Mouse (Mus musculus): ENCODE results near the gene Bcl2l10.
"Not testable (repeated sequence)": the region's sequence is repeated elsewhere in the genome, so short reads cannot be mapped to it uniquely, and the experiment has no call there.

Bcl2l10 gene

DNA sequence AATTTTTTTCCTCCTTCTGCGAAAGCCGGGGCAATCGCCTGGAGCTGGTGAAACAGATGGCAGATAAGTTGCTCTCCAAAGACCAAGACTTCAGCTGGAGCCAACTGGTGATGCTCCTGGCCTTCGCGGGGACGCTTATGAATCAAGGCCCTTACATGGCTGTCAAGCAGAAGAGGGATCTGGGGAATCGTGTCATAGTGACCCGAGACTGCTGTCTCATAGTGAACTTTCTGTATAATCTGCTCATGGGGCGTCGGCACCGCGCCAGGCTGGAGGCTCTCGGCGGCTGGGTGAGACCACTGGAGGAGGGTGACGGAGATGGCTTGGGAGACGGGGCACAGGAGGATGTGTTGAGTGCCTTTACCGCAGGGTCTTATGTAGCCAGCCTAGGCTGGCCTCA is 508 bp downstream of the Bcl2l10 start:
- no peak for DNase-seq

DNA sequence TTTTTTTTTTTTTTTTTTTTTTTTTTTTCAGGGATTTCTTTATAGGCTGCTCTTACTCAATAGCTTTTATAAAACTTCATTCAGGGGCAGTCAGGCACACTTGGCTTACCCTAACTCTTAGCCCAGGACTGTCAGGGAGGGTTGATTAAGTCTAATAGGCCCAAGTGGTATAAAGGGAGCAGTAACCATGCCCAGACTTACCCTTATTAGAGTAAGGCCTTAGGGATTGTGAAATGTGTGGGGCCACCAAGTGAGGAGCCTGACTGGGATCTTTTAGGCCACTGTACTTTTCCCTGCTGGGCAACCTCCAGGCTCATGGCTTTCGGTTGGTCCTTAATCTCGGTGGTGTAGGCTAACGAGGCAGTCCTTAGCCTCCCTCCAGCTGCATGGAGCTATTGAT is 1.1 kb downstream of the Bcl2l10 start:
- no peak for DNase-seq

DNA sequence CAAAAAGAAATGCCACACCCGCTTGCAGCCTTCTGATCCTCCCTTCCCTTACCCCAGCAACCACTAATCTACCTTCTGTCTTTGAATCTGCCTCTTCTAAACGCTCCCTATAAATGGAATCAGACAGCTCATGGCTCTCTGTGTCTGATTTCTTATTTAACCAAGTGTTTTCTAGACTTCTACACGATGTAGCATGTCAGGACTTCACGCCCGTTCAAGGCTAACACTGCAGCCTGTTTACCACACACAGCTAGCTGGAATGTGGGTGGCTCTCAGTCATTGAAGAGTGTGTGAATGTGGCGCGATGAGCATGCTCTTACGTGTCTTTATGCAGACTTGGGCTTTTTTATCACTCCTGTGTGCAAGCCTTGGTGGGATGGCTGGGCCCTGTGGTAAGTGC is 5.5 kb downstream of the Bcl2l10 start:
- no peak for DNase-seq

DNA sequence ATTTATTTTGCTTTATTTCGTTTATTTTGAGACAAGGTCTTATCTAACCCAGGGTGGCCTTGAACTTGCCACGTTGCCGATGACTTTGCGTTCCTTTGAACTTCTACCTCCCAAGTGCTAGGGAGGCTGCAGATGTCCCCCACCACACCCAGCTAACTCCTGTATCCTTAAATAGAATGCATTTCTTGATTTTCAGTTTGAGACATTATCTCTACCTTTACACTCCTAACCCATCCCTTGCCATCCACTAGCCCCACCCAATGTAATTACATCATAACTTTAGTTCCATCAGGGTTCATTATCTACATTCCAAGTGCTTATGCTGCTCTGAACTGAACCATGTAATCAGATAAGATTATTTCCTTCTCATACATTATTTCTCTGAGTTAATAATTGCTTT is 8.2 kb downstream of the Bcl2l10 start:
- no peak for DNase-seq

DNA sequence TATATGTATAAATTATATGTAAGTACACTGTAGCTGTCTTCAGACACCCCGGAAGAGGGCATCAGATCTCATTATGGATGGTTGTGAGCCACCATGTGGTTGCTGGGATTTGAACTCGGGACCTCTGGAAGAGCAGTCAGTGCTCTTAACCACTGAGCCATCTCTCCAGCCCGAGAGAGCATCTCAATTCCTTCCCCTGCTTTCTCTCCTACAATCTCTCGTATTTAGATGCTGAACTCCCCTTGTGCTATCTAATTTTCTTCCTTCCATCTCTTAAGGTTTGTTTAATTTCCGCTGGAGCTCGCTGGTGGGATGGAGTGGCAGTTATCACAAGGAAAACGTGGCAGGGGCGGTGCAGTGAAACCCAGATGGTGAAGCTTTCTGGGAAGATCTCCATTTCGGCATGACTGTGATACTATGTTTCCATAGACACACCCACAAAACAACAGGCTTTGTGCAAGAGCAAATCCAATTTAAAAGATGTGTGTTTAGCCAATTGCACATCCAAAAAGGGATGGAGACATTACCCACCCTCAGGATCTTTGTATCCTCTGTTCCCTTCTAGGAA is 9.6 kb downstream of the Bcl2l10 start:
- no peak for DNase-seq

DNA sequence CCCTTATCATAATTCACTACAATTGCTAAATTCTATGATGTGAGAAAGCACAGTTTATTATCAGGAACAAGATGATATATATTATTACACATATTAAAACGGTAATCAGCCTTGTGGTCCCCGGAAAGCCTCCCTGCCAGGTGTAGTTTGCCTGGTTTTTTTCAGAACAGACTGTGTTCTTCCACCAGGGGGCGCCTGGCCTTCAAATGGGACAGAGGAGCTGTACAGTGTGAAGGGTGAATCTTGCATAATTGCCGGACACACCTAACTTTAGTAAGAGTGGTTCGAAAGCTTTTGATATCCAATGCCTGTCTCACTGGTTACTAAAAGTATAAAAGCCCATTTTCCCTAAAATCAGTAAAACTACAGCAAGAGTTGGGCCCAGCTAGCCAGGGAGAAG is 14.1 kb downstream of the Bcl2l10 start:
- peak; percentile 94 for DNase-seq

DNA sequence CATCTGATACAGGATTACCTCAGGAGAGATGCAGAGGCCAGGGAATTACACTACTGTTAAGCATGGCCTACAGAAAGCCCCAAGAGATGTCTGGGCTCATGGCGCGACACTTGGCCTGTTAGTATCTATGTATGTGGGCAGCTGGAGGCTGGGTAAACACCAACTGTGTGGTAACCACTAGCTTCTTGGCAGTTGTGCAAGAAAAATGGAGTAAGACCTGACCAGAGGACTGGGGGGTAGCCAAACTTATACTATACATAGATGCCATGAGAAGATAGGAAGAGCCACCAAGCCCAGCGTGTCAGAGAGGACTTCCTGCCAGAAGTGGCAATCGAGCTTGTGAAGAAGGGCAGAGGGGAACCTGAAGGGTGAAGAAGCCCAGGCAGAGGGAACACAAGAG is 14.6 kb downstream of the Bcl2l10 start:
- DNase-seq: no peak

DNA sequence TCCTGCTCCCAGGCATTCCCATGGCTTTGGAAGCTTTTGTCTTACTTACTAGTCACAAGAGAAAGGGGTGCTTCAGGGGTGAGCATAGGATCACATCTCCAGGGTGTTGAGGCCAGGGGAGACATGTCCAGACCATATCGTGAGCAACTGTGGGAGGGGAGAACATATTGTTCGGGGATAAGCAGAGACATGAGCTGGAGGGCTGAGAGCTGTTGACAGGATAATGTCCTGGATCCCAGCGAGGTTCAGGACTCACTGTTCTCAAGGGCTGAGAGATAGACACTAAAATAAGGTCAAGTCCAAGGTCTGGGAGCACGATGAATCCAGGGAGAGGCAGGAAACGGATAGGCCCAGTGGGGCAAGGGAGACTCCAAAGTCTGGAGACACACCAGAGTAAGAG is 15.4 kb downstream of the Bcl2l10 start:
- no peak for DNase-seq

DNA sequence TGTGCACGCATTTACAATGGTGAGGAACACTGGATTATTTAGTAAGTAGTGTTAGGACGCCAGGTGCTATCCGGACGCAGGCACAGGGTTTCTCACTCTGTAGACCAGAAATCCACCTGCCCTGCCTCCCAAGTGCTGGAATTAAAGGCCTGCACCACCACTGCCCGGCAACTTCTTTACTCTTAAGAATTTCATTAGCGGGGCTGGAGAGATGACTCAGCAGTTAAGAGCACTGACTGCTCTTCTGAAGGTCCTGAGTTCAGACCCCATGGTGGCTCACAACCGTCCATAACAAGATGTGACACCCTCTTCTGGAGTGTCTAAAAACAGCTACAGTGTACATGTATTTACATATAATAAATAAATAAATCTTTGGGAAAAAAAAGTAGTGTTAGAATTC is 16.1 kb downstream of the Bcl2l10 start:
- not testable (repeated sequence) for DNase-seq

DNA sequence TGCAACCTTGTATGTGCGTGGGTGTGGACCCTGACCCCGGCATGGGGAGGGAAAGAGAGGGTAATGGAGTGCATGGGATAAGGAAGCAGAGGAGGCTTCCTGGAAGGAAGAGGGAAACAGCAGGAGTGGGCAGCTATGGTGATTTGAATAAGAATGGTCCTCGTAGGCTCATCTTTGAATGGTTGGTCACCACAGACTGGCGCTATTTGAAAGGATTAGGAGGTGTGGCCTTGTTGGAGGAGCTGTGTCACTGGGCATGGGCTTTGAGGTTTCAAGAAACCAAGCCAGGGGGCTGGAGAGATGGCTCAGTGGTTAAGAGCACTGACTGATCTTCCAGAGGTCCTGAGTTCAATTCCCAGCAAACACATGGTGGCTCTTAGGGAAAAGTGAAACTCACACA is 17.6 kb downstream of the Bcl2l10 start:
- DNase-seq: no peak

DNA sequence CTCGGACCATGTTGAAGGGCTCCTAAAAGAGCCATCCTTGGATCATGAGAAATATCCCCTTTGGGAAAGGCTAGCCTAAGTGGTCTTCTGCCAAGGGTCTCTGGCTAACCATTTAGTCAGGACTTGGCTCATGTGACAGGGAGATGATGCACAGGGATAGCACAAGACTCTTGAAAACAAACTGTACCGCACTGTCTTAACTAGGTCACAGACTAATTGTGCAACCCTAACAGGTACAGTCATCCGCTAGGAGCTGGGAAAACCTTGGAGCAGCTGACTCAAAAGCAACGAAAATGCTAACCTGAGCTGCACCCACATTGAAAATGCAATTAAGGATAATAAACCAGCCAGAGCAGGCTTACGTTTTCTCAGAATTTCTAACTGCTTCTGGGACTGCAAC is 18.6 kb downstream of the Bcl2l10 start:
- no peak for DNase-seq

DNA sequence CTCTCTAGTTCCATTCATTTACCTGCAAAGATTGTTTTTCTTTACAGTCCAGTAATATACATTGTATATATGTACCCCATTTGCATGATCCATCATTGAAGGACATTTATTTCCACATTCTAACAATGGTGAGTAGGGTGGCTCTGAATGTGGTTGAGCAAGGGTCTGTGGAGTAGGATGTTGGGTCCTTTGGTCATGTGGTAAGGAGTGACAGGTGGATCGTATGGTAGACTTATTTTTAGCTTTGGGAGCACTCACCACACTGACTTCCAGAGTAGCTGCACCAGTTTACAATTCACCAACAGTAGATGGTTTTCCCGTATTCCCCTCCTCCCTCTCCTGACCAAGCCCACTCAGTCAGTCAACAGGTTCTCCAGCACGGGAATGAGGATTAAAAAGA is 21.2 kb downstream of the Bcl2l10 start:
- no peak for DNase-seq

DNA sequence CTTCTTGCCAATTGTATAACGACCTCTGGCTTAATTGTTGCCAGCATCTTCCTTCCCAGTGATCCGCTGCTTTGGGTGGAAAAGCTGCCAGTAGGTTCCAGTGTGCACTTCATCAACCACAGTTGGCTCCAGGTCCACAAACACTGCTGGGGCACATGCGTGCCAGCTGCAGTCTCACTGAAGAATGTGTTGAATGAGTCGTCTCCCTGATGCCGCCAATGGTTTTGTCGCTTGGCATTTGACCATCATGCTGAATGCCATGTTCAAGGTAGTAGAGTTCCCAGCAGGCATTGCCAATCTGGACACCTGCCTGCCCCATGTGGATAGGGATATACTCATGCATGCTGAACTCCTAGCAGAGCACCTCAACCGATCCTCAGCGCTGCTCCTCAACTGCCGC is 28.0 kb downstream of the Bcl2l10 start:
- DNase-seq: no peak

DNA sequence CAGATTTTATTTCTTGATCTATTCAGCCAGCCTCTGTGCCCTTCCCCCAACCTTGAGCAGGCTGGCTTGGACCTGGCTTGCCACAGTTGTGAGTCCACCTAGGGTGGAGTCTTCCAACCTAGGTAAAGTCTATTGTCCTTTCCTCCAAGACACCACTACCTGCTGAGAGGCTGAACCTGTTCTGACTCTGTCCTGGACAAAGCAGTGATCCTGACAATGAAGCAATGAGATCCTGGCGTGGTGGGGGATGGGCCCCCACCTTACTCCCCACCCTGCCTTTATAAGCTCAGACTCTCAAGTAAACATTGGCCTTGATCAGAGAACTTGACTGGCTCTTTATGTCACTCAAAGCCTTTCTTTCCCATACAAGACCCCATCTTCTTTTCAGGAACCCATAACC is 28.9 kb downstream of the Bcl2l10 start:
- DNase-seq: no peak

DNA sequence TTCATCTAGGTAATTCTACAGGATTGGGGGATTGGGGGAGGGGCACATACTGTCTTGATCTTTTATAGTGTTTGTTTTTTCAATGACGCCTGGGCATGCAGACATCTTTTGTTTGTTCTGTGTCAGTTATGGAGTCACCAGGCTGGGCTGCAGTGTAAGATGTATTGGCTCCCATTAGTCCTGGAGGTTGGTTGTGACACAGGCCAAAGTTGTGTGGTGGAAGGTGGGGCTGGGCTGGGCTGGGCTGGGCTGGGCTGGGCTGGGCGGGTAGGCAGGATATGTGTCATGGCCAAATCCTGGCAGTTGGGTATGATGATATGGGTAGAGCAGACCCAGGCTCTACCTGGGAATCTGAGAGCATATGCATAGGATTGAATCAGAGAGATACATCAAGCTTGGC is 31.2 kb downstream of the Bcl2l10 start:
- no peak for DNase-seq

DNA sequence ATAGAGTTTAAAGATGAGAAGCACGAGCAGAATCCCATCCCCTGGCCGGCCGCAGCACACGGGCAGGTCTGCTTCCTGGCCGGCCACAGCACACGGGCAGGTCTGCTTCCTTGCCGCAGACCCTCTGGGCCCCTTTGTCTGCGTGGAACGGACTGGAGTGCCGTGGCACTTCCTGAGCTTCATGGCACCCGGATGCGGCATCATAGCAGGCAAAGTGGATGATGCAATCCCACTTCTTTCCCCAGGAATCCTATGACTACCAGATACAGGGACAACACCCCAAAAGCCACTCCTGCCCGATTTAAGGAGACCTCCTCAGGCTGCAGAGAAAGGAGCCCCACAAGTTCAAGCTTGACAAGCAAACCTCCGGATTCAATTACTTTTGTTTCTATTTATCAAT is 35.3 kb downstream of the Bcl2l10 start:
- no peak for DNase-seq

DNA sequence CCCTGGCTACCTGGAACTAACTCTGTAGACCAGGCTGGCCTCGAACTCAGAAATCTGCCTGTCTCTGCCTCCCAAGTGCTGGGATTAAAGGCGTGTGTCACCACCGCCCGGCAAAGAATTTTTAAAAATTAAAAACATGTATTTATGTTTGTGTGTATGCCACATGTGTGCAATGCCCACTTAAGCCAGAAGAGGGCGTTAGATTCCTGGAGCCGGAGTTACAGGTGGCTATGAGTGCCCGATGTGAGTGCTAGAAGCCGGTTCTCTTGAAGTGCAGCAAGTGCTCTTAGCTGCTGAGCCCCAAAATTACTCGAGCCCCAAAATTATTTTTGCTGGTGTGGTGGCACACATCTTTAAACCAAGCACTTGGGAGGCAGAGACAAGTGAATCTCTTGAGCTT is 36.2 kb downstream of the Bcl2l10 start:
- DNase-seq: peak; percentile 58

DNA sequence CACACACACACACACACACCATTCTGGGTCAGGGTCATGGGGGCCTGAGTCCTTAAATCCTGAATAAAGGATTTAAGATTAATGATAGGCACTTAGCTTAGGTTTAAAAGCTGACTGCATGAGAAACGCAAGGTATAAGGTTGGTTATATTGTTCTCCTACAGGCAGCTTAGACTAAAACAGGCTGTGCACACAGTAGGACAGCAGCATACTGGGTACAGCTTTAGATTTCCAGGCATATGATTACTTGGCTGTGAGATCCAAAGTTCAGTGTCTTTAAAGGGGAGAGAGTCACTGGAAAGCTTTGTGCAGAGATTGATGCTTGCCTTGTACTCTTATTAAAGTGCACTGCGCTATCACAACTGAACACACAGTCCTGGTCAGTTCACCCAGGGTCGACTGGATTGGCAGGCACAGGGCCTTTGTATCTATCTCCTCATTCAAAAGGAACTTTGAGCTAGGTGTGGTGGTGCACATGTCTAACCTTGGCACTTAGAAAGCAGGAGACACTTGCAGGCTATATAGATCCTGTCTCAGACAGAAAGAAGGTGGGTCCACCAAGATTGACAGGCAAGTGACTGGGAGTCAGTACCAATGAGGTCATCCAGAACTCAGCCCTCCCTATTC is 36.9 kb downstream of the Bcl2l10 start:
- no peak for DNase-seq

DNA sequence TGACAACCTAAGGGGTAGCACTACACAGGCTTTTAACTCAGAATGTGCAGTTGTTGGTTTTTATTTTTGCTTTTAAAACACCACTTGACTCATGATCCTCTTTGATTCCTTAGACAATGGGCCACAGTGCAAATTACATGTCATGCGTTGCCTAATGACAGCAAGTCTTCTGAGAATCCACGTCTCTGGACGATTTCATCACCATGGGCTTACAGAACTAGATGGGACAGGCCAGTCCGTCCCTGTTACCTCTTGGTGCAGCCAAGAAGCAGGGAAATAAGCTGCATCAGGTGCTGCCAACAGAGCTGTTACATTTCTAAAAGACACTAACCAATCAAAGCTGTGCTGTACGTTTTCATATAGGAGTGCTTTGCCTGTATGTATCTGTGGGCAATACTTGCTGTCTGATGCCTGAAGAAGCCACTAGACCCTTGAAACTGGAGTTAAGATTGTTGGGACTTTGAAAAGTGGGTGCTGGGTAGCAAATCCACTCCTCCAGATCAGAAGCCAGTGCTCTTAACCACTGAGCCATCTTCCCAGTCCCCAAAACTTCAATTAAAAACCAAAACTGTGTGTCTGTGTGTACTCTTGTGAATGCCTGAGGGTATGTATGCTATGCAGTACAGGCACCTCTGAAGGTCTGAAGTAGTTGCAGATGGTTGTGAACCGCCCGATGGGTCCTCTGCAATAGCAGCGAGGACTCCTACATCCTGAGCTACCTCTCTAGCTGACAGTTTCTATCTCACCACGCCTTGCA is 37.8 kb downstream of the Bcl2l10 start:
- DNase-seq: no peak

DNA sequence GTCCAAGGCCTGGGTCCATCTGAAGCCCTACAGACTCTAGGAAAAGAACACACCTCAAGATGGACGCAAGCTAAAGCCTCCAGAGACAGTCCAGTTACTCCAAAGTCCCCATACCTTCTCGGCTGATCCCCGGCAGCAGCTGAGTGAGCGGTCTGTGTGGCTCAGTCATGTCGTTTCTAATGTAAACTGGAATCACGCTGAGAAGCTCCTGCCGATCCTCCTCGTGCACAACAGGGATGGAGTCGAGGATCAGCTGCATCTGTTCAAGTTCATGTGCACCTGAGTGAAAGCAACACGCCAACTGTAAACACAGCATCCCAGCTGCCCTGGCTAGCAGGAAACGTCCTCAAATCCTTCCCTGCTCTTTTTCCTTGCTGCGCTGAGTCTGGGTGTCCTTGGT is 45.7 kb downstream of the Bcl2l10 start:
- no peak for DNase-seq

DNA sequence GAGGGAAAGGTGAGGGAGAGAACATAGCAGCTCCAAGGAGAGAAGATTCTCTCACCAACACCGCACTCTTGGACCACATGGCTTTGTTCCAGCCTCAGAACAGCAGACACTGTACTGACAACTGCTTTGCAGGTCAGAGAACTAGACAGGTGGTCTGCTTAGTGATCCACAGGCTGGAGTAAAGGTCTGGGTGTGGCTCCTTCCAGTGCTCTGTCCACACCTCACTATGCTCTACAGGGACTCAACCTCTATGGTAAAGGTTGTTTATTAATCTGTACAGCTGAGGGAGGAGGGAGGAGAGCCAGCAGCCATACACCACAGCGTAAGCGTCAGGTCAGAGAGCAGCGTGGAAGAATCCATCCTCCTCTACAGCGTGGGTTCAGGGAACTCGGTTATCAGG is 48.4 kb downstream of the Bcl2l10 start:
- no peak for DNase-seq

DNA sequence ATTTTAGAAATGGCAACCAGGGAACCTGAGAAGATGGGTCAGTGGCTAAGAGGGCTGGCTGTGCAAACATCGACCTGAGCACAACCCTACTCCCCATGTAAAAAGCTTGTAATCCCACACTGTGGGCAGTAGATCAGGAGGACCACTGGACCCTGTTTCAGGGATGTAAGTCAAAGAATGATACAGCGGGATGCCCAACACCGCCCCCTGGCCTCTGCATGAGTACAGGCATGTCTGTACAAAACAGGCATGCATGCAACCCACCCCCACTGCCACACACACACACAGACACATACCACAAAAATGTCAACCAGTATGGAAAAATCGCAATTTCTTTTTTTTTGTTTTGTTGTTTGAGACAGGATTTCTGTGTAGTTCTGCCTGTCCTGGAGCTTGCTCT is 51.5 kb downstream of the Bcl2l10 start:
- peak; percentile 49 for DNase-seq

DNA sequence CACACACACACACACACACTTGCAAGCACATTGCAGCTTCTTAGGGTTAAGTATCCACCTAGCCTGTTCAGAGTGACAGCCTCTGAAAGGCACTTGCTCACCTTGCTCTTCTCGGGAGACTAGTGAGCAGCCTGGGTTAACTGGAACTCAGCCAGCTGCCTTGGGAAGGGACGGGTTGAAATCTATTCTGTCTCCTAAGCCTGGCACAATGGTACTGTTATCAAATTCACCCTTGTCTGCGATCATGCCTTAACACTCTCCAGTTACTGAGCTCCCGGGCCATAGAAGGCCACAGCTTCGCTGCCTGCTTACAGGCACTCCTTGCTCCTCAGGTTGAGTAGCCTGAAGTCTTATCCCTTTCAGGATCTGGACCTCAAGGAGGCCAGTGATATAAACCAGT is 53.1 kb downstream of the Bcl2l10 start:
- DNase-seq: no peak
